Mouse (Mus musculus): ENCODE data around the gene Adgrv1. TPM values are rescaled to one million over a fixed set of nuclear protein-coding genes. Genes with fewer than 3 reads are reported as not detected.

Adgrv1 gene
- polyA plus RNA-seq, 1 experiment from 2014 or later, result 0.87 TPM

- no peak overlapping the region for H3K27ac ChIP-seq (ENCODE audit: low read depth)
- no peaks in the 10 kb centered on the region for H3K36me3 ChIP-seq (replicated peaks; ENCODE audit: insufficient read depth, low read length)
- ATAC-seq (no peak), DNase-seq (no peak)
- no peaks in the 10 kb centered on the region for H3K27me3 ChIP-seq (ENCODE audit: insufficient read depth, low read length)
- TF ChIP-seq CTCF (IDR thresholded peaks at IDR 0.05; ENCODE audit: low read depth), result no peak
- TF ChIP-seq EP300 (IDR thresholded peaks at IDR 0.05; ENCODE audit: low read depth), result no peak
- 64% methylated on average over 4 of the region's 4 CpGs for WGBS (ENCODE audit: insufficient replicate concordance)
- no peaks in the 10 kb centered on the region for H3K4me1 ChIP-seq (ENCODE audit: insufficient read depth)
- H3K9ac ChIP-seq (replicated peaks), result no peak overlapping the region
- H3K4me2 ChIP-seq (ENCODE audit: low read depth, low read length), result no peak overlapping the region
- H3K4me3 ChIP-seq (ENCODE audit: low read depth, low read length), result no peak overlapping the region
- no peaks in the 10 kb centered on the region for H3K9me3 ChIP-seq (ENCODE audit: low read length)
Observed at GRCm38 (mm10) chr13:81051448-81051847, 581.5 kb downstream of the Adgrv1 start.

DNA sequence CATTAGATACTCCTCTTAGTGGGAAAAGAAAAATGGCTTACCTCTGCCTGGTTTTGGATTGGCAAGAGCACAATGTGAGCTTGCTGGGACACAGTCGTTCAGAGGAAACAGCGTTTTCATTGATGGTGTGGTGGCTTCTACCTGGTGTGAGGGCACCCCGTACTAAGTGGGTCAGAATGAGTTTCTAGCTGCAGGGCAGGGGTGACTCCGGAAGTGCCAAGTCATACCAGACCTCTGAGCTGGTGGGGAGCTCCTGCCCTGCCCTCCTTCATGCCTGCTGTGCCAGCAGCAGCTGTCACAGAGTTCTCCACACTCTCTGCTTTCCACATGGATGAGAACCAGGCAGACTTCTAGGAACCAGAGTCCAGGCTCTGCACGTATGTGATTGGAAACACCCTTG lies 582.0 kb downstream of the Adgrv1 start:
- H3K4me2 ChIP-seq (ENCODE audit: low read depth, low read length), result no peak overlapping the region

DNA sequence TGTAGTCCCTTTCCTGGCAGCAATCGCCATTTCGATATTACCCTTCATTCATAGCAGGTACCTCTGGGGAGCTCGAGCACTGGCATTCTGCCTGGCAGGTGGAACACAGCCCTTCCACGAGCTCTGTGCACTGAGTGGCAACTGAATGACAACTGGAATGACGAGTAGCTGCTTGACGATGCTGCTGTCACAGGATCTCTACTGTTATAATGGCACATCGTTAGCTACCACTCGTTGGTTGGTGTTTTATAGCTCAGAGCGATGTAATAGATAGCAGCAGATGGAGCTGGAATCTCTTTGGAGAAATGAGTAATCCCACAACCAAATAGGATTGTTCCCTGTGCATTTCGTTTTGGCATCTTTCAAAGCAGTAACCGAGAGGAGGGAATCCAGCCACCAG lies 587.6 kb downstream of the Adgrv1 start:
- Histone ChIP-seq H3K4me1 (ENCODE audit: insufficient read depth) (no peaks in the 10 kb centered on the region), H3K27ac (ENCODE audit: low read depth) (no peak overlapping the region), H3K4me2 (ENCODE audit: low read depth, low read length) (no peak overlapping the region), H3K36me3 (replicated peaks; ENCODE audit: insufficient read depth, low read length) (no peaks in the 10 kb centered on the region), H3K27me3 (ENCODE audit: insufficient read depth, low read length) (no peaks in the 10 kb centered on the region), H3K4me3 (ENCODE audit: low read depth, low read length) (no peak overlapping the region), H3K9me3 (ENCODE audit: low read length) (no peaks in the 10 kb centered on the region), H3K9ac (replicated peaks) (no peak overlapping the region)
- DNase-seq (no peak), ATAC-seq (no peak)
- no peak for TF ChIP-seq CTCF (IDR thresholded peaks at IDR 0.05; ENCODE audit: low read depth)
- no peak for TF ChIP-seq EP300 (IDR thresholded peaks at IDR 0.05; ENCODE audit: low read depth)
- 77% methylated on average over 11 of the region's 11 CpGs for WGBS (ENCODE audit: insufficient replicate concordance)

More for the DNA sequence above, 582.0 kb downstream of the Adgrv1 start:
- Histone ChIP-seq H3K4me3 (ENCODE audit: low read depth, low read length) (no peak overlapping the region), H3K27me3 (ENCODE audit: insufficient read depth, low read length) (no peaks in the 10 kb centered on the region), H3K36me3 (replicated peaks; ENCODE audit: insufficient read depth, low read length) (no peaks in the 10 kb centered on the region), H3K27ac (ENCODE audit: low read depth) (no peak overlapping the region), H3K9ac (replicated peaks) (no peak overlapping the region), H3K9me3 (ENCODE audit: low read length) (no peaks in the 10 kb centered on the region), H3K4me1 (ENCODE audit: insufficient read depth) (no peaks in the 10 kb centered on the region)
- DNase-seq (no peak), ATAC-seq (no peak)
- whole genome bisulfite sequencing (ENCODE audit: insufficient replicate concordance), result 64% methylated on average over 5 of the region's 5 CpGs
- TF ChIP-seq CTCF (IDR thresholded peaks at IDR 0.05; ENCODE audit: low read depth), result no peak
- TF ChIP-seq EP300 (IDR thresholded peaks at IDR 0.05; ENCODE audit: low read depth), result no peak

Small RNA genes lying within 50 kb of the gene (microRNA-seq; reads per million reads assigned to microRNA genes)
- not detected for gene Gm25241

Other genes with a start within 250 kb of the Adgrv1 start
- gene Lysmd3, start 24.5 kb upstream of the Adgrv1 start, polyA plus RNA-seq (2015; fragmentation: Nextera tagmentation; extraction: Ambion mirVana), result 10.2 and 11.8 TPM in 2 replicates
- 6.2 and 6.6 TPM in 2 replicates for gene Polr3g, start 77.9 kb upstream of the Adgrv1 start, polyA plus RNA-seq (2015; fragmentation: Nextera tagmentation; extraction: Ambion mirVana)
- gene Mblac2, start 78.2 kb upstream of the Adgrv1 start, polyA plus RNA-seq (2015; fragmentation: Nextera tagmentation; extraction: Ambion mirVana), result 3.1 and 4.3 TPM in 2 replicates
- 86.1 and 101 TPM in 2 replicates for gene Cetn3, start 149.9 kb upstream of the Adgrv1 start, polyA plus RNA-seq (2015; fragmentation: Nextera tagmentation; extraction: Ambion mirVana)

Measured in liver, postnatal 0 days (tissue).